Mouse (Mus musculus): Measurements from ENCODE around the gene Larp7.

- no peak for TF ChIP-seq CTCF (IDR thresholded peaks at IDR 0.05; ENCODE audit: low read depth, low read length)
- no peak for TF ChIP-seq POLR2A (IDR thresholded peaks at IDR 0.05; ENCODE audit: extremely low read depth, insufficient read depth, low read length)
These were observed 9.8 kb upstream of the Larp7 start for GRCm38 (mm10) chr3:127562974-127563373.
